ENCODE assay signal across 17 mouse cellular contexts in the genomic region with DNA sequence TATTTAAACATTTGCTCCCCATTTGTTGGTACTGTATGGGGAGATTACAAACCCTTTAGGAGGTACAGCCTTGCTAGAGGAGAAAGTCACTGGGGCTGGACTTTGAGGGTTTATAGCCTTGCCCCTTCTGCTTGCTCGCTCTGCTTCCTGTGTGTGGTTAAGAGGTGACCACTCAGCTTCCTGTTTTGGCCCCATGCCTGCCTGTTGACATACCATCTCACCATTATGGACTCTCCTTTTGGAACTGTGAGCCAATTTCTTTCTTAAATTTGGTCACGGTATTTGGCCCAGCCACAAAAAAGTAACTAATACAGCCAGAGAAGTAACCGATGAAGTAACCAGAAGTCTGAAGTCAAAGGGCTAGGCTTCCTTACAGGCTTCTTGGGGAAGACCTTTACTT. TPM values are rescaled to one million over a fixed set of nuclear protein-coding genes. Genes with fewer than 3 reads are reported as not detected.
A peak's percentile ranks its signal among the peaks of the same experiment; 100 is the strongest.
DNase-seq lines count a peak whose midpoint lies in the region; ATAC-seq and TF ChIP-seq lines count a peak whose summit lies in the region.
"Had no signal": no experiment of that assay in that cellular context is flagged by ENCODE, and none has a peak within 500 bp of the region (broad histone marks: within the 10 kb centered on the region; RNA-seq: fewer than 3 reads in every experiment).

No protein-coding gene starts in this region.

- no peak overlapping the region for H3K4me3 ChIP-seq in CH12.LX (replicated peaks in 1 of 3; ENCODE audit: low read depth in 2 of 3, low read length in 2 of 3, poor library complexity in 1 of 3)
- H3K4me3 ChIP-seq: forebrain, embryonic 12.5 days; heart, adult 2 months; limb, embryonic 12.5 days had no signal

- no peak overlapping the region for H3K9ac ChIP-seq in CH12.LX (ENCODE audit: insufficient read depth, low read depth)
- H3K9ac ChIP-seq: forebrain, embryonic 12.5 days; limb, embryonic 12.5 days had no signal

- TF ChIP-seq EP300 in CH12.LX (IDR thresholded peaks at IDR 0.05; ENCODE audit: low read length) = no peak

- in situ Hi-C loops in CH12.LX (cut with MboI; ENCODE audit: low pct_ligation_motif_present, low pct_unique_long_range_greater_than_20kb, low sequenced_read_pairs) = no loop called here

- H3K9me3 ChIP-seq in CH12.LX (replicated peaks; ENCODE audit: low read length) = peaks cover 2% of the 10 kb centered on the region
- H3K9me3 ChIP-seq: forebrain, embryonic 12.5 days had no signal

- ATAC-seq in CD4-positive, CD25-positive, alpha-beta regulatory T cell, adult 4 months = no peak
- peak; percentile 86 to 94 for ATAC-seq in hematopoietic stem cell, adult 5-6 weeks (replicated peaks in 1 of 2; ENCODE audit: insufficient read depth in 1 of 2, low FRiP score in 2 of 2, low TSS enrichment in 1 of 2, low read depth in 1 of 2, poor library complexity in 2 of 2, severe bottlenecking in 2 of 2)
- ATAC-seq: hindbrain, embryonic 16.5 days had no signal

- TF ChIP-seq POLR2A in CH12.LX (IDR thresholded peaks at IDR 0.05; ENCODE audit: low read depth, low read length) = no peak

- TF ChIP-seq CTCF in CH12.LX (conservative IDR thresholded peaks at IDR 0.05 in 1 of 2, IDR thresholded peaks at IDR 0.05 in 1 of 2; ENCODE audit: low read depth in 2 of 2, low read length in 2 of 2) = no peak

- peaks cover 5 to 15% of the 10 kb centered on the region in 2 experiments for H3K4me1 ChIP-seq in CH12.LX (ENCODE audit: control insufficient read depth in 1 of 2, insufficient read depth in 2 of 2)
- H3K4me1 ChIP-seq: forebrain, embryonic 12.5 days had no signal

- TF ChIP-seq RAD21 in CH12.LX (IDR thresholded peaks at IDR 0.05; ENCODE audit: low read depth, low read length) = no peak

- H3K27me3 ChIP-seq in CH12.LX (replicated peaks) = no peaks in the 10 kb centered on the region
- H3K27me3 ChIP-seq: forebrain, embryonic 12.5 days; limb, embryonic 12.5 days had no signal

- dilution Hi-C loops in CH12.LX (cut with MboI; ENCODE audit: extremely low pct_ligation_motif_present, extremely low pct_unique_long_range_greater_than_20kb, low sequenced_read_pairs) = no loop called here

- DNase-seq in CD4-positive, CD25-positive, alpha-beta regulatory T cell, adult 2 months (ENCODE audit: low read depth, low spot score) = peak; percentile 31
- DNase-seq in CH12.LX (ENCODE audit: extremely low read depth) = peak; percentile 33
- peak; percentile 15 to 42 for DNase-seq in monocyte, adult 2 months (ENCODE audit: low read depth in 1 of 2, low spot score in 2 of 2)
- DNase-seq in cerebellum, postnatal 14 days = no peak
- no peak for DNase-seq in c-Kit-positive CD71-positive TER-119-positive erythroid progenitor cells, embryonic 14.5 days (ENCODE audit: low spot score)
- DNase-seq in ovary, postnatal 14 days (ENCODE audit: low spot score) = no peak
- DNase-seq: heart, adult 2 months; heart, postnatal 14 days; kidney, adult 8-10 months; kidney, postnatal 4 days; right cerebral cortex, postnatal 14 days; thymus, postnatal 14 days had no signal

- H3K4me2 ChIP-seq in CH12.LX (ENCODE audit: insufficient read depth, low read depth, poor library complexity, severe bottlenecking) = no peak overlapping the region
- H3K4me2 ChIP-seq: forebrain, embryonic 12.5 days; limb, embryonic 12.5 days had no signal

- no peaks in the 10 kb centered on the region for H3K36me3 ChIP-seq in CH12.LX (replicated peaks in 1 of 2; ENCODE audit: control insufficient read depth in 1 of 2, insufficient read depth in 1 of 2, low read length in 1 of 2)
- H3K36me3 ChIP-seq: forebrain, embryonic 12.5 days; limb, embryonic 12.5 days had no signal

- H3K79me2 ChIP-seq in CH12.LX (replicated peaks; ENCODE audit: control insufficient read depth, extremely low read depth, insufficient read depth, poor library complexity, severe bottlenecking) = no peaks in the 10 kb centered on the region

- H3K27ac ChIP-seq in CH12.LX (ENCODE audit: insufficient read depth, low read depth) = no peak overlapping the region
- H3K27ac ChIP-seq: forebrain, embryonic 12.5 days; heart, adult 2 months; limb, embryonic 12.5 days had no signal

TF ChIP-seq in CH12.LX, 34 proteins besides CTCF, POLR2A, EP300 and RAD21:
- TF ChIP-seq IRF4 (IDR thresholded peaks at IDR 0.05; ENCODE audit: low read depth, low read length) (no peak), CHD1 (IDR thresholded peaks at IDR 0.05; ENCODE audit: low read depth, low read length) (no peak), ZMIZ1 (IDR thresholded peaks at IDR 0.05; ENCODE audit: low read depth, low read length) (no peak), HCFC1 (IDR thresholded peaks at IDR 0.05; ENCODE audit: low read depth, low read length) (no peak), RCOR1 (conservative IDR thresholded peaks at IDR 0.05; ENCODE audit: low read depth, low read length) (no peak), USF2 (conservative IDR thresholded peaks at IDR 0.05; ENCODE audit: low read depth, low read length) (no peak), UBTF (IDR thresholded peaks at IDR 0.05; ENCODE audit: low read depth, low read length) (no peak), NRF1 (IDR thresholded peaks at IDR 0.05; ENCODE audit: low read depth, low read length) (no peak), MYC (IDR thresholded peaks at IDR 0.05; ENCODE audit: low read depth, low read length) (no peak), PAX5 (IDR thresholded peaks at IDR 0.05; ENCODE audit: low read length) (no peak), ELF1 (IDR thresholded peaks at IDR 0.05; ENCODE audit: low read depth, low read length) (no peak), TCF12 (IDR thresholded peaks at IDR 0.05; ENCODE audit: low read depth, low read length) (no peak), ZC3H11A (IDR thresholded peaks at IDR 0.05; ENCODE audit: low read depth, low read length) (no peak), MAZ (IDR thresholded peaks at IDR 0.05; ENCODE audit: low read depth, low read length) (no peak), MXI1 (IDR thresholded peaks at IDR 0.05; ENCODE audit: low read depth, low read length) (no peak), ZNF384 (IDR thresholded peaks at IDR 0.05; ENCODE audit: low read depth, low read length) (no peak)
TF ChIP-seq in CH12.LX: peak in this region for 0.

RNA-seq across cellular contexts. Expression of a gene that starts 30.7 kb away (rescaled TPM):
- 10 to 100 TPM in 1 of 2 experiments, 1 to 10 TPM in 1; 7.5 to 11.4 TPM for polyA plus RNA-seq in CD4-positive, CD25-positive, alpha-beta regulatory T cell, adult 4 months (2017; shearing (Covaris generic))
- total RNA-seq in CH12.LX (2012; rRNA removed) (16.4 and 17.8 TPM in 2 replicates), CH12.LX (2014; rRNA removed) (33.8 and 38.0 TPM in 2 replicates)
- polyA plus RNA-seq in CH12.LX (2012; ENCODE audit: insufficient read length, low read depth) = 28.8 and 34.6 TPM in 2 replicates
- 1.9 and 2.4 TPM in 2 replicates for total RNA-seq in hematopoietic stem cell, adult 5-6 weeks (2017)
- total RNA-seq: heart, adult 2 months; heart, postnatal 14 days had no signal
- polyA plus RNA-seq: heart, adult 2 months had no signal

Comparison
In these comparisons a context has a peak if more than half of its experiments do, and no peak if none do; other contexts are left out.
1. DNase-seq: peak in CD4-positive, CD25-positive, alpha-beta regulatory T cell, adult 2 months (single experiment), CH12.LX (single experiment) and monocyte, adult 2 months (2 of 2); none in cerebellum, postnatal 14 days (0 of 2), c-Kit-positive CD71-positive TER-119-positive erythroid progenitor cells, embryonic 14.5 days (single experiment) and ovary, postnatal 14 days (single experiment).